Mouse (Mus musculus): ENCODE results near the gene H1f0. TPM values are rescaled to one million over a fixed set of nuclear protein-coding genes. Genes with fewer than 3 reads are reported as not detected.
"Not testable (repeated sequence)": the region's sequence is repeated elsewhere in the genome, so short reads cannot be mapped to it uniquely, and the experiment has no call there.

H1f0 gene
- polyA plus RNA-seq, 1 experiment = 111 TPM

DNA sequence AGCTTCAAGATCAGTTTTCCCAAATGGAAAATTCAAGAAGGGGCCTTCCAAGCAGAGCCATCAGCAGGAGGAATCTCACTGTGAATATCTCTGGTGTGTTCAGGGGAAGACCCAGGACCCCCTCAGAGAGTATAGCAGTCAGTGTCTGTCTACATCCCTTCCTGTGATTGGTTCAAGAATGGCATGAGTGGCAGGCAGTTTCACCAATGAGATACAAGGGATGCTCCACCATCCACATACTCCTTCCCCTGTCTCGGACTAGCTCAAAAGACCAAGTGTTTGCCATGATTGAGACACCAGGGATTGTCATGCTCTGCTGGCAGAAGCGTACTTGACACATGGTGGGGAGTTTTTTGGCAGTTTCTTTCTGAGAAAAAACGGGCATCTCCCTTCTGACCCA, 21.6 kb upstream of the H1f0 start:
- Histone ChIP-seq H3K4me3 (ENCODE audit: insufficient read depth, poor library complexity, severe bottlenecking) (no peak overlapping the region), H3K79me2 (ENCODE audit: control insufficient read depth, insufficient read depth) (no peaks in the 10 kb centered on the region), H3K36me3 (ENCODE audit: control insufficient read depth, insufficient read depth) (peaks cover 33% of the 10 kb centered on the region), H3K27me3 (ENCODE audit: control insufficient read depth, insufficient read depth, insufficient read length) (no peaks in the 10 kb centered on the region), H3K79me3 (ENCODE audit: low read depth) (no peaks in the 10 kb centered on the region), H3ac (ENCODE audit: control insufficient read depth, insufficient read length, low read depth) (no peak overlapping the region)
- TF ChIP-seq CEBPB (IDR thresholded peaks at IDR 0.05; ENCODE audit: low read depth) (no peak), USF1 (IDR thresholded peaks at IDR 0.05; ENCODE audit: low read depth) (no peak), MYOG (IDR thresholded peaks at IDR 0.05; ENCODE audit: control insufficient read depth, extremely low read depth, insufficient read length) (no peak), CTCF (IDR thresholded peaks at IDR 0.05; ENCODE audit: control insufficient read depth, insufficient read depth, insufficient read length) (no peak), MAX (IDR thresholded peaks at IDR 0.05) (no peak), FOSL1 (IDR thresholded peaks at IDR 0.05; ENCODE audit: insufficient read depth, low read length, poor library complexity, severe bottlenecking) (no peak)

DNA sequence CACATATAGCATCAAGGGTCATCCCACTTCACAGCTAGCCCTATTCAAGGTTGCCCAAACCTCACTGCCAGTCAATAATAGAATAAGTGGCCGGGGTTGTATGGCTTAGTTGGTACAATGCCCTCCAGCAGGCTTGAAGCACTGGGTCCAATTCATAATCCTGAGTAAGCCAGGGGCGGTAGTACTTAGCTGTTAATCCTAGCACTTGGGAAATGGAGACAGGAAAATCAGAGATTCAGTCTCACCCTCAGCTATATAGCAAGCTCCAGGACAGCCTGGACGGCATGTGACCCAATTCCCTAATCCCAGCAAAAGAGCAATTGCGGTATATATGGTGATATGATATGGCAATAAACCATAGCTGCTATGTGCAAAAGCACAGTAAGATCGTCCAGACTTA, 21.2 kb upstream of the H1f0 start:
- H3K79me3 ChIP-seq (ENCODE audit: low read depth) = no peaks in the 10 kb centered on the region
- H3ac ChIP-seq (ENCODE audit: control insufficient read depth, insufficient read length, low read depth) = no peak overlapping the region
- no peaks in the 10 kb centered on the region for H3K79me2 ChIP-seq (ENCODE audit: control insufficient read depth, insufficient read depth)
- peaks cover 33% of the 10 kb centered on the region for H3K36me3 ChIP-seq (ENCODE audit: control insufficient read depth, insufficient read depth)
- no peaks in the 10 kb centered on the region for H3K27me3 ChIP-seq (ENCODE audit: control insufficient read depth, insufficient read depth, insufficient read length)
- TF ChIP-seq MYOD1 (IDR thresholded peaks at IDR 0.05; ENCODE audit: control insufficient read depth, insufficient read length, low read depth) (no peak), FOSL1 (IDR thresholded peaks at IDR 0.05; ENCODE audit: insufficient read depth, low read length, poor library complexity, severe bottlenecking) (no peak), CEBPB (IDR thresholded peaks at IDR 0.05; ENCODE audit: low read depth) (no peak), USF1 (IDR thresholded peaks at IDR 0.05; ENCODE audit: low read depth) (no peak), MYOG (IDR thresholded peaks at IDR 0.05; ENCODE audit: control insufficient read depth, extremely low read depth, insufficient read length) (no peak), CTCF (IDR thresholded peaks at IDR 0.05; ENCODE audit: control insufficient read depth, insufficient read depth, insufficient read length) (no peak), MAX (IDR thresholded peaks at IDR 0.05) (no peak)
- no peak overlapping the region for H3K4me3 ChIP-seq (ENCODE audit: insufficient read depth, poor library complexity, severe bottlenecking)

DNA sequence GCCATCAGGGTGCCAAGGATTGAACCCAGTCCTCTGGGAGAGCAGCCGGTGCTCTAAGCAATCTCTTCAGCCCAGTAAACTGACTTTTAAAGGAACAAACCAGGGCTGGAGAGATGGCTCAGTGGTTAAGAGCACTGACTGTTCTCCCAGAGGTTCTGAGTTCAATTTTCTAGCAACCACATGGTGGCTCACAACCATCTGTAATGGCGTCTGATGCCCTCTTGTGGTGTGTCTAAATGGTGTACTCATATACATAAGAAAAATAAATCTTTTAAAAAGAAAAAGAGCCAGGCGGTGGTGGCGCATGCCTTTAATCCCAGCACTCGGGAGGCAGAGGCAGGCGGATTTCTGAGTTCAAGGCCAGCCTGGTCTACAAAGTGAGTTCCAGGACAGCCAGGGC, 20.4 kb upstream of the H1f0 start:
- H3K36me3 ChIP-seq (ENCODE audit: control insufficient read depth, insufficient read depth) = peaks cover 32% of the 10 kb centered on the region
- H3K79me2 ChIP-seq (ENCODE audit: control insufficient read depth, insufficient read depth) = not testable (repeated sequence)

DNA sequence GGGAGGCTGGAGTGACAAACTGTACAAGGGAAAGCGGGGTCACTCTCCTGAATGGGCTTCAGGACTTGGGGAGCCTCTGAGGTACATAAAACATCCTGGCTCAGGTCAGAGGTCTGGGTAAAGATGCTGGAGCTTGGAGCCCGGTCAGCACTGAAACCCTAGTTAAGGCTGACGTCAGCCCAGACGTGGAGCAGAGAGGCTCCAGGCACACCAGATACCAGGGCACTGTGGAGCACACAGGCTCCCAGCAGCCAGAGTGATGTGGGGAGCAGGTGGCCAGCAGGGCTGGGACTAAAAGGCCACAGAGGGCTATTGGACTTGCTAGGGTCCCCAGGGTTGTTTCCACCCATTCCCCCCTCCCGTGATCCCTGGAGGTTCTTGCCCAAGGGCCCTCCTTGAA, 18.5 kb upstream of the H1f0 start:
- H3K4me3 ChIP-seq (ENCODE audit: insufficient read depth, poor library complexity, severe bottlenecking) = no peak overlapping the region
- H3ac ChIP-seq (ENCODE audit: control insufficient read depth, insufficient read length, low read depth) = no peak overlapping the region
- TF ChIP-seq CEBPB (IDR thresholded peaks at IDR 0.05; ENCODE audit: low read depth) = no peak
- TF ChIP-seq USF1 (IDR thresholded peaks at IDR 0.05; ENCODE audit: low read depth) = no peak
- TF ChIP-seq CTCF (IDR thresholded peaks at IDR 0.05; ENCODE audit: control insufficient read depth, insufficient read depth, insufficient read length) = no peak
- TF ChIP-seq FOSL1 (IDR thresholded peaks at IDR 0.05; ENCODE audit: insufficient read depth, low read length, poor library complexity, severe bottlenecking) = no peak
- no peak for TF ChIP-seq MYOG (IDR thresholded peaks at IDR 0.05; ENCODE audit: control insufficient read depth, extremely low read depth, insufficient read length)
- no peak for TF ChIP-seq MAX (IDR thresholded peaks at IDR 0.05)
- no peak for TF ChIP-seq MYOD1 (IDR thresholded peaks at IDR 0.05; ENCODE audit: control insufficient read depth, insufficient read length, low read depth)
- H3K79me3 ChIP-seq (ENCODE audit: low read depth) = no peaks in the 10 kb centered on the region
- no peaks in the 10 kb centered on the region for H3K27me3 ChIP-seq (ENCODE audit: control insufficient read depth, insufficient read depth, insufficient read length)
- H3K36me3 ChIP-seq (ENCODE audit: control insufficient read depth, insufficient read depth) = peaks cover 14% of the 10 kb centered on the region
- no peaks in the 10 kb centered on the region for H3K79me2 ChIP-seq (ENCODE audit: control insufficient read depth, insufficient read depth)

More for the DNA sequence above, 20.4 kb upstream of the H1f0 start:
- not testable (repeated sequence) for H3ac ChIP-seq (ENCODE audit: control insufficient read depth, insufficient read length, low read depth); H3K4me3 ChIP-seq (ENCODE audit: insufficient read depth, poor library complexity, severe bottlenecking); H3K79me3 ChIP-seq (ENCODE audit: low read depth); H3K27me3 ChIP-seq (ENCODE audit: control insufficient read depth, insufficient read depth, insufficient read length)

DNA sequence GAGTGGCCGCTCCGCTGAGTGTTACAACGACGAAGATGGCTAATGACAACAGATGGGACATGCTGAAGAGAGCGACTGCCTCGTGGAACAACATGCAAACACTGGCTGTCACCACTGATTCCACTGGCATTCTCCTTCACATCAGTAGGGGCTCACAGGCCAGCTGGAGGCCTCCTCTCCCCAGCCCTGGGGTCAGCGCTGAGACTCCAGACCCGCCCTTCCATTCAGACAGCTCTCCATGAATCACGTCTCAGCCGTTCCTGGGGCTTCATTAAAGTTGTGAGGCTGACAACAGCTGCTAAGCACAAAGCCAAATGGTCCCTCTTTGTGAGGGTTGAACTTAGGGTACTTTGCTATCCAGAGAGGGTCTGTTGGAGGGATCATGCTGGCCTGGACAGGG, 16.7 kb upstream of the H1f0 start:
- Histone ChIP-seq H3K79me2 (ENCODE audit: control insufficient read depth, insufficient read depth) (no peaks in the 10 kb centered on the region), H3ac (ENCODE audit: control insufficient read depth, insufficient read length, low read depth) (no peak overlapping the region), H3K36me3 (ENCODE audit: control insufficient read depth, insufficient read depth) (peaks cover 5% of the 10 kb centered on the region), H3K4me3 (ENCODE audit: insufficient read depth, poor library complexity, severe bottlenecking) (no peak overlapping the region), H3K79me3 (ENCODE audit: low read depth) (no peaks in the 10 kb centered on the region), H3K27me3 (ENCODE audit: control insufficient read depth, insufficient read depth, insufficient read length) (no peaks in the 10 kb centered on the region)
- no peak for TF ChIP-seq MAX (IDR thresholded peaks at IDR 0.05)

DNA sequence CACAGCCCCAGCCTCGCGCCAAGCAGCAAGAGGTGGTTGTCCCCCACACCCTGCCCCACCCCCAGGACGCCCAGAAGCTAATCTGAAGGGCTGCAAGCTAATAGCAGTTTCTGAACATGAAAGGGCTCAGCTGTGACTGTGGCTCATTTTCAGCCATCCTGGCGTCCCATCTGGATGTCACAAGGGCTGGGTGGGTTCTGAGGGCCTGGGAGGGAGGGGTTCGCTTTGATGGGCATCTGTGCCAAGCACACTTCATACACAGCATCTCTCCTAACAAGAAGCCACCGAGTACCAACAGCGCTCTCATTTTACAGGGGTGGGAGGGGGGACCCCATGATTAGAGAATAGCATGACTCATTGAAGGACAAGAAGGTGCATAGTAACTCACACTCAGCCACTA, 14.9 kb upstream of the H1f0 start:
- no peak overlapping the region for H3ac ChIP-seq (ENCODE audit: control insufficient read depth, insufficient read length, low read depth)
- H3K36me3 ChIP-seq (ENCODE audit: control insufficient read depth, insufficient read depth) = no peaks in the 10 kb centered on the region
- H3K79me3 ChIP-seq (ENCODE audit: low read depth) = no peaks in the 10 kb centered on the region
- TF ChIP-seq MAX (IDR thresholded peaks at IDR 0.05) (no peak), CEBPB (IDR thresholded peaks at IDR 0.05; ENCODE audit: low read depth) (no peak), USF1 (IDR thresholded peaks at IDR 0.05; ENCODE audit: low read depth) (no peak), CTCF (IDR thresholded peaks at IDR 0.05; ENCODE audit: control insufficient read depth, insufficient read depth, insufficient read length) (no peak), FOSL1 (IDR thresholded peaks at IDR 0.05; ENCODE audit: insufficient read depth, low read length, poor library complexity, severe bottlenecking) (no peak), MYOD1 (IDR thresholded peaks at IDR 0.05; ENCODE audit: control insufficient read depth, insufficient read length, low read depth) (no peak), MYOG (IDR thresholded peaks at IDR 0.05; ENCODE audit: control insufficient read depth, extremely low read depth, insufficient read length) (no peak)
- H3K27me3 ChIP-seq (ENCODE audit: control insufficient read depth, insufficient read depth, insufficient read length) = no peaks in the 10 kb centered on the region
- H3K79me2 ChIP-seq (ENCODE audit: control insufficient read depth, insufficient read depth) = no peaks in the 10 kb centered on the region
- H3K4me3 ChIP-seq (ENCODE audit: insufficient read depth, poor library complexity, severe bottlenecking) = no peak overlapping the region

Measured in C2C12 (cell line).